Mouse (Mus musculus) limb, embryonic 11.5 days (tissue): ENCODE data around the gene Aldh1l1. TPM values are rescaled to one million over a fixed set of nuclear protein-coding genes. Genes with fewer than 3 reads are reported as not detected.

Experiments
- ATAC-seq: fragments of 200-750 bp; cut with Nextera tagmentation; 2 replicates; pipeline ENCODE4 v1.8.0; 2017; ENCODE audit warnings: low read depth; ENCODE audit not compliant: insufficient number of reproducible peaks, low FRiP score, low TSS enrichment
- DNase-seq: peaks from one replicate; pipeline ENCODE4 v3.0.0-alpha.2; 2015; ENCODE audit warnings: low spot score
- H3K27ac ChIP-seq: fragments of 300-500 bp; sonication (generic); replicated peaks from 2 replicates; pipeline ENCODE4 v1.5.1; 2014; ENCODE audit warnings: low read depth, mild to moderate bottlenecking, low read length
- H3K27me3 ChIP-seq: fragments of 300-500 bp; sonication (generic); 2 replicates; pipeline ENCODE4 v1.6.1; 2014; ENCODE audit warnings: mild to moderate bottlenecking, low read length, mixed read lengths; ENCODE audit not compliant: control insufficient read depth, insufficient read depth
- H3K36me3 ChIP-seq: fragments of 300-500 bp; sonication (generic); 2 replicates; pipeline ENCODE4 v1.6.1; 2014; ENCODE audit warnings: mild to moderate bottlenecking, low read length, moderate library complexity, mixed read lengths; ENCODE audit not compliant: control insufficient read depth, insufficient read depth
- H3K4me1 ChIP-seq: fragments of 300-500 bp; sonication (generic); 2 replicates; pipeline ENCODE4 v1.6.1; 2014; ENCODE audit warnings: low read length, mixed read lengths; ENCODE audit not compliant: control insufficient read depth, insufficient read depth
- H3K4me2 ChIP-seq: fragments of 300-500 bp; sonication (generic); 2 replicates; pipeline ENCODE4 v1.6.1; 2014; ENCODE audit warnings: low read depth, mild to moderate bottlenecking, moderate library complexity; ENCODE audit not compliant: severe bottlenecking
- H3K4me3 ChIP-seq: fragments of 300-500 bp; sonication (generic); 2 replicates; pipeline ENCODE4 v1.5.1; 2014; ENCODE audit warnings: low read depth, low read length
- H3K9ac ChIP-seq: fragments of 300-500 bp; sonication (generic); 2 replicates; pipeline ENCODE4 v1.6.1; 2014; ENCODE audit warnings: mild to moderate bottlenecking, low read length
- H3K9me3 ChIP-seq: fragments of 300-500 bp; sonication (generic); 2 replicates; pipeline ENCODE4 v1.6.1; 2016; ENCODE audit warnings: low read length; ENCODE audit not compliant: control insufficient read depth
- WGBS: fragments of 180-500 bp; shearing (Covaris S2); extraction: QIAGEN DNeasy Blood & Tissue Kit; methylation state at CpG from one replicate; pipeline ENCODE4 v1.1.7; 2014; 5-methylcytosine and 5-hydroxymethylcytosine counted together
- polyA plus RNA-seq: library from polyadenylated mRNA; unstranded; fragments of >200 nt; fragmentation: Nextera tagmentation; extraction: Ambion mirVana; gene quantifications from 2 replicates; pipeline ENCODE4 v1.2.1, GENCODE M21; 2014

Gene Aldh1l1
- polyA plus RNA-seq, 1 experiment from 2014 or later = 0.57 TPM

DNA sequence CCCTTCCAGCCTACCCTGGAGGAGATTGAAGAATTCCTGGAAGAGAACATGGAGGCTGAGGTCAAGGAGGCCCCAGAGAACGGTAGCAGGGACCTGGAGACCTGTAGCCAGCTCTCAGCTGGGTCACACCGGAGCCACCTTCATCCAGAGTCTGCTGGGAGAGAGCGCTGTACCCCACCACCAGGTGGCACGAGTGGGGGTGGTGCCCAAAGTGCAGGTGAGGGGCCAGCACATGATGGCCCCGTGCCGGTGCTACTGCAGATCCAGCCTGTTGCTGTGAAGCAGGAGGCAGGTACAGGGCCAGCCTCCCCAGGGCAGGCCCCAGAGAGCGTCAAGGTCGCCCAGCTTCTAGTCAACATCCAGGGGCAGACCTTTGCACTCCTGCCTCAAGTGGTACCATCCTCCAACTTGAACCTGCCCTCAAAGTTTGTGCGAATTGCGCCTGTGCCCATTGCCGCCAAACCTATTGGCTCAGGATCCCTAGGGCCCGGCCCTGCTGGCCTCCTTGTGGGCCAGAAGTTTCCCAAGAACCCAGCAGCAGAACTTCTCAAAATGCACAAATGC is 19.3 kb upstream of the Aldh1l1 start:
- 88% methylated on average over 12 of the region's 12 CpGs for WGBS
- ATAC-seq (no peak), DNase-seq (no peak)
- Histone ChIP-seq H3K9me3 (no peaks in the 10 kb centered on the region), H3K4me1 (peaks cover 14% of the 10 kb centered on the region; the same call in 1 of the 2 replicates), H3K36me3 (no peaks in the 10 kb centered on the region), H3K4me3 (no peak overlapping the region), H3K27me3 (no peaks in the 10 kb centered on the region), H3K9ac (no peak overlapping the region), H3K27ac (no peak overlapping the region), H3K4me2 (no peak overlapping the region)

DNA sequence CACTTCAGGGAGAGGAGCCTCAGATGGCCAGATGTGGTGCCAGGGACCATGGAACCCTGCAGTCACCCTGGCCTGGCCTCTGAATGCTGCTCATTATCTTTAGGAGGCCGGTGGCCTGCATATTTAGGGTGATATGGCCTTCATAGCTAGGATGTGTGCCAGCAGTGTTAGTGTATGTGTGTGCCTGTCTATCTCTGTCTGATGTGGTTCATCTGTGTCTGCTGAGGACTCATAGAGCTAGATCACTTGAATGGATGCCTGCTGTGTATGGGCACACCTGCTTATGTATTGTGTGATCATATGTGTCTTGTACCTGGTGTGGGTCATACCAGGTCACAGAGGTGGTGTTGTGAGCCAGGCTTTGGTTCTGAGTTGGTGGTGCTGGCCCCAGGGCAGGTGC is 18.0 kb upstream of the Aldh1l1 start:
- Histone ChIP-seq H3K27me3 (no peaks in the 10 kb centered on the region), H3K27ac (no peak overlapping the region), H3K36me3 (no peaks in the 10 kb centered on the region), H3K9me3 (no peaks in the 10 kb centered on the region), H3K4me1 (0 out of 2 replicates have a peak, but pooled peaks cover 10% of the 10 kb centered on the region), H3K4me3 (no peak overlapping the region), H3K9ac (no peak overlapping the region), H3K4me2 (no peak overlapping the region)
- WGBS = 75% methylated on average over 1 of the region's 1 CpGs
- DNase-seq = no peak
- ATAC-seq = no peak

DNA sequence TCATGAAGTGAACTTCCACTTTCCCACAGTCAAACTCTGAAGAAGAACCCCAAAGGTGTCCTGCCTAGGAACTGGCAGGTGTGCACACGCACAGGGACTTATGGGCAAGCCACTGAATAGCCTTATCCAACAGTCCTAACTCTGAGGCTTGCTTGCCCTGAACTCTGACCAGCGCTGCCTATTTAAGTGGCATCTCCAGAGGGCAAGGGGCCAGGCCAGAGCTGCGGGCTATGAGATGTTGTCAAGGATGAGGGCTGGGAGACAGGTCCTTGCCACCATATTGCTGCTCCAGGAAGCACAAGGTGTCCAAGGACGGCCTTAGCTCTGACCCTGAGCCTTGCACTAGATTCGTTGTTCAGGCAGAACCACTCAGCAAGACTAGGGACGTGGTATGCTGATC is 17.2 kb upstream of the Aldh1l1 start:
- H3K9ac ChIP-seq = no peak overlapping the region
- H3K27me3 ChIP-seq = no peaks in the 10 kb centered on the region
- H3K4me1 ChIP-seq = 0 out of 2 replicates have a peak, but pooled peaks cover 9% of the 10 kb centered on the region
- no peaks in the 10 kb centered on the region for H3K36me3 ChIP-seq
- no peak overlapping the region for H3K4me2 ChIP-seq
- ATAC-seq = no peak
- 87% methylated on average over 6 of the region's 6 CpGs for WGBS
- no peak for DNase-seq
- no peak overlapping the region for H3K4me3 ChIP-seq
- no peak overlapping the region for H3K27ac ChIP-seq
- no peaks in the 10 kb centered on the region for H3K9me3 ChIP-seq

DNA sequence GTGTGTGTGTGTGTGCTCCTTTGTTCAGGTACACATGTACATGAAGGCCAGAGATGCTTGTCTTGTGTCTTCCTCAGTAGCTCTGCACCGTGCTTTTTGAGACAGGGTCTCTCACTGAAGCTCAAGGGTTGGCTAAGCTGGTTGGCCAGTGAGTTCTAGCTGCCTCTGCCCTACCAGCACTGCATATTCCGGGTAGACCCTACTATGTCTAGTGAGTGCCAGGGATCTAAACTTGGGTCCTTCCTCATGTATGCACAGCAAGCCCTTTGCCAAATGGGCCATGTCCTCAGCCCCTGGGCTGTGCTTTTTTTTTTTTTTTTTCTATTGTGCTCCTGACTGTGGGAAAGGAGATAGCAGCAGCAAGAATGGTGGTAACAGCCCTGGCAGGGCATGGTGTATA is 16.0 kb upstream of the Aldh1l1 start:
- Histone ChIP-seq H3K36me3 (no peaks in the 10 kb centered on the region), H3K27me3 (no peaks in the 10 kb centered on the region), H3K4me3 (no peak overlapping the region), H3K4me1 (0 out of 2 replicates have a peak, but pooled peaks cover 9% of the 10 kb centered on the region), H3K9ac (no peak overlapping the region), H3K27ac (no peak overlapping the region), H3K4me2 (no peak overlapping the region), H3K9me3 (no peaks in the 10 kb centered on the region)
- DNase-seq = no peak
- ATAC-seq = no peak
- whole genome bisulfite sequencing = 86% methylated on average over 2 of the region's 2 CpGs

DNA sequence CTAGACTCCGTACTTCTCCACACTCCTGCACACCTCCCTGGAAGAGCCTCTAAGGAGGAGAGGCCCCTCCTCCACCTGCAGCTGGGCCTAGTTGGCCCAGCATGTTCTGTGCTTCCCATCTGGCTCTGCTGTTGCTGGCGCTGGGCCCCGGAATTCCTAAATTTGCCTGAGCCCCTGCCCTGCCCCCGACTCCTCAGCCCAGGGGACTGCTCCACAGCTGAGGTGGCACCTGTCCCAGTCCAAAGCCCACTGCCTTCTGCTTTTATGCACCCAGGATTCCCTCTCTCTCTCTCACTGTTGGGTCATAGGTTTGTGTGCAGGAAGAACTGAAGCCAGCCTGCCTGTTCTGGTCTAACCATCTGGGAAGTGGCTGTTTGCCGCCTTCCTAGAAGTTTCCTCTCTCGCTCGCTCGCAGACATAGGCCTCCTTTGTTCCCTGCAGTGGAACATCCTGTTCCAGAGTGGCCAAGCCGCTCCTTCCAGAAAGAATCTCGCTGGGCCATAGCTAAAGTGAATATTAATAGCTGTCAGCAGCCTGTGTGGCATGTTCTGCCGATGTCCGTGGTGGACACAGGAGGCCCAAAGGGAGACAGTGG is 15.2 kb upstream of the Aldh1l1 start:
- DNase-seq (peak; percentile 24), ATAC-seq (no peak)
- H3K4me3 ChIP-seq = no peak overlapping the region
- peak overlapping the region; percentile 11; the same call in 1 of the 2 replicates for H3K27ac ChIP-seq
- no peak overlapping the region; the same call in 1 of the 2 replicates for H3K9ac ChIP-seq
- H3K9me3 ChIP-seq = no peaks in the 10 kb centered on the region
- H3K27me3 ChIP-seq = no peaks in the 10 kb centered on the region
- no peaks in the 10 kb centered on the region for H3K36me3 ChIP-seq
- WGBS = 63% methylated on average over 12 of the region's 12 CpGs
- 0 out of 2 replicates have a peak, but pooled peaks cover 9% of the 10 kb centered on the region for H3K4me1 ChIP-seq
- H3K4me2 ChIP-seq = no peak overlapping the region

DNA sequence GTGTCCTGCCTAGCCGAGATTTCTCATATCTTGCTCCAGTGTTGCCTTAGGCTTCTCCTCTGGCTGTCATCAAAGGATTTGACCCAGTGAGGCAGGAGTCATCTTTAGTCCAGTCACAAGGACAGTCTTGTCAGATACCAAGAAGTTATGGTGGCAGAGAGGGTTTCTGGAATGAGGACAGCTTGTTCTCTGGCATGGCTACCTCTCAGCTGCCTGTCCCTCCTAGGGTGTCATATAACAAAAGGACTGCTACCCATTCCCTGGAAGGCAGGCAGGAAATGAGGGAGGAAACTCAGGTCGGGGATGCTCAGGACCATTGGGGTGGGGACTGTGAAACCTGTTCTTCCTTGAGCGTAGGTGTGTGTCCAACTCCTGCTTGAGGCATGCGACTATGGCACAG is 14.1 kb upstream of the Aldh1l1 start:
- Histone ChIP-seq H3K4me2 (no peak overlapping the region), H3K4me1 (0 out of 2 replicates have a peak, but pooled peaks cover 9% of the 10 kb centered on the region), H3K9ac (no peak overlapping the region), H3K4me3 (no peak overlapping the region), H3K9me3 (no peaks in the 10 kb centered on the region), H3K27ac (no peak overlapping the region), H3K36me3 (no peaks in the 10 kb centered on the region), H3K27me3 (no peaks in the 10 kb centered on the region)
- ATAC-seq (no peak), DNase-seq (no peak)
- WGBS = 65% methylated on average over 4 of the region's 4 CpGs

DNA sequence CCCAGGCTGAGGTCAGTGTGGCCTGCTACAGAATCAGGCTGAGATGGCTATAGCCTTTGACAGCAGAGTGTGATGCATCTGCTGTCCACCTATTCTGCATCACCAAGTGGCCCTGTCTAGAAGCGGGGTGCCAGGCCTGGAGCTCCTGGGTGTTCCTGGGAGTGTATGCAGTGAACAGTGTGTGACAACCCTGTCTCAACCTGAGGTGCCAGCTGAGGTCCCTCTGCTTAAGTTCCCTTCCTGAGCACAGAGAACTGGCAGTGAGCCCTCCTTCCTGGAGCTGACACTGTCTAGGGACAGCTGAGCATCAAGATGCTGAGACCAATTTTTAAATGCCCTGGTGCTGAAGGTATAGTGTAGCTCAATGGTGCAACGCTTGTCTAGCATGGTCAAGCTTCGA is 13.5 kb upstream of the Aldh1l1 start:
- ATAC-seq = no peak
- no peaks in the 10 kb centered on the region for H3K9me3 ChIP-seq
- no peak for DNase-seq
- H3K4me1 ChIP-seq = 0 out of 2 replicates have a peak, but pooled peaks cover 9% of the 10 kb centered on the region
- H3K36me3 ChIP-seq = no peaks in the 10 kb centered on the region
- no peak overlapping the region for H3K4me3 ChIP-seq
- no peaks in the 10 kb centered on the region for H3K27me3 ChIP-seq
- no peak overlapping the region for H3K27ac ChIP-seq
- no peak overlapping the region for H3K4me2 ChIP-seq
- no peak overlapping the region for H3K9ac ChIP-seq
- WGBS = 84% methylated on average over 3 of the region's 3 CpGs

DNA sequence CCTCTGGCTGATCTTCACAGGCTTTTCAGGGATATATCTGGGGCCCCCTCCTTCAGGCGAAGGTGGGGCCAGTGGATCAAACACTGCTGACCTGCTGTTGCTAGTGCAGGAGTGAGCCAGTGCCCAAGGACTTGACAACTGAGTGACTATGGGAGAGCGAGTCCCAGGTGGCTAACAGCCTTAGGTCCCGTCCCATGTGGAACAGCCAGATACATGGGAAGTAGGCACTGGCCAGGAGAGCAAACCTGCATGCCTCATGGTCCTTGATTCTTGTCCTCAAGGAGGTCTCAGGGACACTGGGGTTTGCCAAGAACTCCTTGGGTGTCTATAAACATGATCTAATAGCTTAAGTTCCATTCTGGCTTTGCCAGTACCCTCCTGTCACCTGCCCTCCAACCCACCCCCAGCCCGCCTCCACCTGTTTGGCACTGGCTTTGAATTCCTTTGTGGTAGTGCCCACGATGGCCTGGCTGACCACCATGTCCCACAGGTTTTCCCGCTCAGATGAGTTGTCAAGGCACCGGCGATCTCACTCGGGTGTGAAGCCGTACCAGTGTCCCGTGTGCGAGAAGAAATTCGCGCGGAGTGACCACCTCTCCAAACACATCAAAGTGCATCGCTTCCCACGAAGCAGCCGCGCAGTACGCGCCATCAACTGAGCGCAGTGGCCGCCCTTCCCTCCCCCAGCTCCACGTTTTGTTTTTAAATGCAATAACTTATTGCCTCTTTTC is 12.4 kb upstream of the Aldh1l1 start:
- ATAC-seq (no peak), DNase-seq (no peak)
- Histone ChIP-seq H3K4me2 (no peak overlapping the region), H3K27me3 (no peaks in the 10 kb centered on the region), H3K4me1 (0 out of 2 replicates have a peak, but pooled peaks cover 9% of the 10 kb centered on the region), H3K4me3 (no peak overlapping the region), H3K9me3 (no peaks in the 10 kb centered on the region), H3K9ac (no peak overlapping the region), H3K27ac (no peak overlapping the region), H3K36me3 (no peaks in the 10 kb centered on the region)
- 94% methylated on average over 24 of the region's 24 CpGs for WGBS
